Mouse (Mus musculus) CD4-positive helper T cell, adult 2 months (primary cell): ENCODE results near the gene Atf7ip.
A peak's percentile ranks its signal among the peaks of the same experiment; 100 is the strongest.

Experiments used
- DNase-seq: peaks from one replicate; pipeline ENCODE4 v3.0.0-alpha.2; 2012; ENCODE audit warnings: low read depth, missing footprints, low spot score

Atf7ip gene

GRCm38 (mm10) chr6:136521681-136522080 lies 15.7 kb downstream of the Atf7ip start:
- DNase-seq = peak; percentile 29

GRCm38 (mm10) chr6:136522658-136523057 lies 16.7 kb downstream of the Atf7ip start:
- peak; percentile 25 for DNase-seq

- peak; percentile 49 for DNase-seq
Observed at GRCm38 (mm10) chr6:136524751-136525150, 18.8 kb downstream of the Atf7ip start.

GRCm38 (mm10) chr6:136525567-136525966 lies 19.6 kb downstream of the Atf7ip start:
- no peak for DNase-seq

GRCm38 (mm10) chr6:136529156-136529555 lies 23.2 kb downstream of the Atf7ip start:
- no peak for DNase-seq

- DNase-seq = peak; percentile 83
Observed at GRCm38 (mm10) chr6:136531792-136532230, 25.8 kb downstream of the Atf7ip start.

GRCm38 (mm10) chr6:136532535-136533291 lies 26.7 kb downstream of the Atf7ip start:
- no peak for DNase-seq

- DNase-seq = no peak
Observed at GRCm38 (mm10) chr6:136533804-136534203, 27.8 kb downstream of the Atf7ip start.

- DNase-seq = no peak
Observed at GRCm38 (mm10) chr6:136534444-136534843, 28.5 kb downstream of the Atf7ip start.

- DNase-seq = no peak
Observed at GRCm38 (mm10) chr6:136535176-136535575, 29.2 kb downstream of the Atf7ip start.

- DNase-seq = no peak
Observed at GRCm38 (mm10) chr6:136536121-136536520, 30.2 kb downstream of the Atf7ip start.

- no peak for DNase-seq
Observed at GRCm38 (mm10) chr6:136541350-136541749, 35.4 kb downstream of the Atf7ip start.

GRCm38 (mm10) chr6:136542105-136542504 lies 36.1 kb downstream of the Atf7ip start:
- DNase-seq = no peak

GRCm38 (mm10) chr6:136543164-136543563 lies 37.2 kb downstream of the Atf7ip start:
- DNase-seq = no peak

GRCm38 (mm10) chr6:136545284-136545870 lies 39.4 kb downstream of the Atf7ip start:
- no peak for DNase-seq

- no peak for DNase-seq
Observed at GRCm38 (mm10) chr6:136546286-136546685, 40.3 kb downstream of the Atf7ip start.

GRCm38 (mm10) chr6:136546987-136547386 lies 41.0 kb downstream of the Atf7ip start:
- no peak for DNase-seq

- no peak for DNase-seq
Observed at GRCm38 (mm10) chr6:136548041-136548770, 42.2 kb downstream of the Atf7ip start.

GRCm38 (mm10) chr6:136548796-136549195 lies 42.8 kb downstream of the Atf7ip start:
- DNase-seq = no peak

GRCm38 (mm10) chr6:136549606-136550005 lies 43.6 kb downstream of the Atf7ip start:
- peak; percentile 57 for DNase-seq

GRCm38 (mm10) chr6:136550596-136551304 lies 44.8 kb downstream of the Atf7ip start:
- DNase-seq = peak; percentile 71
